Mouse (Mus musculus) intestine, embryonic 16.5 days (tissue): ENCODE data around the gene Thada. TPM values are rescaled to one million over a fixed set of nuclear protein-coding genes. Genes with fewer than 3 reads are reported as not detected.

Source experiments
- ATAC-seq: fragments of 200-750 bp; cut with Nextera tagmentation; 2 replicates; pipeline ENCODE4 v1.8.0; 2017; ENCODE audit warnings: moderate TSS enrichment, moderate library complexity
- H3K27ac ChIP-seq: fragments of 300-500 bp; sonication (generic); 2 replicates; pipeline ENCODE4 v1.5.1; 2014; ENCODE audit warnings: mild to moderate bottlenecking, low read length
- H3K27me3 ChIP-seq: fragments of 300-500 bp; sonication (generic); replicated peaks from 2 replicates; pipeline ENCODE4 v1.6.1; 2014; ENCODE audit warnings: low read length, control low read depth, mixed read lengths; ENCODE audit not compliant: control insufficient read depth, insufficient read depth
- H3K36me3 ChIP-seq: fragments of 300-500 bp; sonication (generic); 2 replicates; pipeline ENCODE4 v1.6.1; 2014; ENCODE audit warnings: low read length, control low read depth; ENCODE audit not compliant: control insufficient read depth, insufficient read depth
- H3K4me1 ChIP-seq: fragments of 300-500 bp; sonication (generic); 2 replicates; pipeline ENCODE4 v1.6.1; 2014; ENCODE audit warnings: low read length, control low read depth, mixed read lengths; ENCODE audit not compliant: control insufficient read depth, insufficient read depth
- H3K4me2 ChIP-seq: fragments of 300-500 bp; sonication (generic); 2 replicates; pipeline ENCODE4 v1.6.1; 2014; ENCODE audit warnings: low read depth, low read length, control low read depth
- H3K4me3 ChIP-seq: fragments of 300-500 bp; sonication (generic); 2 replicates; pipeline ENCODE4 v1.5.1; 2014; ENCODE audit warnings: mild to moderate bottlenecking, low read length
- H3K9ac ChIP-seq: fragments of 300-500 bp; sonication (generic); 2 replicates; pipeline ENCODE4 v1.6.1; 2014; ENCODE audit warnings: low read depth, low read length
- H3K9me3 ChIP-seq: fragments of 300-500 bp; sonication (generic); 2 replicates; pipeline ENCODE4 v1.6.1; 2016; ENCODE audit warnings: low read length, control low read depth; ENCODE audit not compliant: control insufficient read depth
- WGBS: fragments of 180-500 bp; shearing (Covaris S2); extraction: QIAGEN DNeasy Blood & Tissue Kit; methylation state at CpG from one replicate; pipeline ENCODE4 v1.1.7; 2014; 5-methylcytosine and 5-hydroxymethylcytosine counted together
- polyA plus RNA-seq: library from polyadenylated mRNA; unstranded; fragments of >200 nt; fragmentation: Nextera tagmentation; extraction: Ambion mirVana; gene quantifications from 2 replicates; pipeline ENCODE4 v1.2.1, GENCODE M21; 2015

Gene Thada
- polyA plus RNA-seq, 1 experiment from 2014 or later: 5.3 TPM

- WGBS: 45% methylated on average over 3 of the region's 3 CpGs
- Histone ChIP-seq H3K4me2 (no peak overlapping the region), H3K9ac (no peak overlapping the region), H3K27ac (0 out of 2 replicates have a peak overlapping the region, but pooled peaks have one; percentile 33), H3K9me3 (no peaks in the 10 kb centered on the region), H3K4me1 (peaks cover 27% of the 10 kb centered on the region), H3K27me3 (no peaks in the 10 kb centered on the region), H3K36me3 (no peaks in the 10 kb centered on the region), H3K4me3 (no peak overlapping the region)
- no peak for ATAC-seq
Observed at GRCm38 (mm10) chr17:84268450-84268849, 197.6 kb downstream of the Thada start.

- Histone ChIP-seq H3K27ac (no peak overlapping the region), H3K4me3 (no peak overlapping the region), H3K36me3 (no peaks in the 10 kb centered on the region), H3K27me3 (no peaks in the 10 kb centered on the region), H3K4me1 (peaks cover 27% of the 10 kb centered on the region), H3K4me2 (no peak overlapping the region), H3K9me3 (no peaks in the 10 kb centered on the region), H3K9ac (no peak overlapping the region)
- WGBS: 88% methylated on average over 6 of the region's 6 CpGs
- ATAC-seq: no peak
Observed at GRCm38 (mm10) chr17:84267456-84268074, 198.4 kb downstream of the Thada start.

GRCm38 (mm10) chr17:84266161-84266948, 199.7 kb downstream of the Thada start:
- H3K9ac ChIP-seq: no peak overlapping the region
- H3K4me1 ChIP-seq: peaks cover 24% of the 10 kb centered on the region
- no peak overlapping the region for H3K4me2 ChIP-seq

DNA sequence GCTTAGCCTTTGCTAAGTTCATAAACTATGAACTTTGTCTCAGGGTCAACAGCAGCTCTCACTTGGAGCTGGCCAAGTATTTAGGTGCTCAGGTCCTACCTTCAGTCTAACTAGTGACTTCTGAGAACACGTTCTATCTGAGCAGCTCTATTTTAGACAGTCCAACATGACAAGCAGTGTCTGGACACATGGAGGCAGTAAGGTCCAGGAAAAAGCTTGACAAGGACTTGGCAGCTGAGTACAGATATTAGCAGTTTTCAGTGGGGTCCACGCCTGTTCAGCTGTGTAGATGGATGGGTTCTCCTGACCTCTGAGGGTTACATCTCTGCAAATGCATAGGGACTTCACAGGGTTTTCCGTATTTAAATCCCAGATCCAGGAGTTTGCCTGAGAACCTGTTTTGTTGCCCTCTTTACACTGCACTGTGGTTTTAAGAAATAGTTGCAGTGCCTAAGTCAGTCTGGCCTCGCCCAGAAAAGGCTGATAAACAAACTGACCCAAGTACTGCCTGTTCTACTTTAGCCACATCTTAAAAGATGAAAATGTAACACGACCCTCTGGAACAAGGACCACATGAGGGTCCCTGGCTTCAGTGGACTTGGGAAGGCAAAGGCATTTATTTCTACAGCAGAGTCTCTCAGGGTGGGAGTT, 200.4 kb downstream of the Thada start:
- H3K4me1 ChIP-seq: peaks cover 24% of the 10 kb centered on the region
- H3K27me3 ChIP-seq: no peaks in the 10 kb centered on the region
- no peaks in the 10 kb centered on the region for H3K36me3 ChIP-seq
- H3K4me3 ChIP-seq: no peak overlapping the region
- H3K4me2 ChIP-seq: no peak overlapping the region
- H3K9ac ChIP-seq: no peak overlapping the region
- H3K9me3 ChIP-seq: no peaks in the 10 kb centered on the region
- 61% methylated on average over 5 of the region's 5 CpGs for WGBS
- H3K27ac ChIP-seq: peak overlapping the region; percentile 46; the same call in 1 of the 2 replicates
- ATAC-seq: no peak

More at GRCm38 (mm10) chr17:84266161-84266948, 199.7 kb downstream of the Thada start:
- H3K27me3 ChIP-seq: no peaks in the 10 kb centered on the region
- H3K27ac ChIP-seq: peak overlapping the region; percentile 46
- H3K9me3 ChIP-seq: no peaks in the 10 kb centered on the region
- H3K36me3 ChIP-seq: no peaks in the 10 kb centered on the region
- ATAC-seq: peak; percentile 41; the same call in 1 of the 2 replicates
- H3K4me3 ChIP-seq: no peak overlapping the region
- WGBS: 69% methylated on average over 3 of the region's 3 CpGs

DNA sequence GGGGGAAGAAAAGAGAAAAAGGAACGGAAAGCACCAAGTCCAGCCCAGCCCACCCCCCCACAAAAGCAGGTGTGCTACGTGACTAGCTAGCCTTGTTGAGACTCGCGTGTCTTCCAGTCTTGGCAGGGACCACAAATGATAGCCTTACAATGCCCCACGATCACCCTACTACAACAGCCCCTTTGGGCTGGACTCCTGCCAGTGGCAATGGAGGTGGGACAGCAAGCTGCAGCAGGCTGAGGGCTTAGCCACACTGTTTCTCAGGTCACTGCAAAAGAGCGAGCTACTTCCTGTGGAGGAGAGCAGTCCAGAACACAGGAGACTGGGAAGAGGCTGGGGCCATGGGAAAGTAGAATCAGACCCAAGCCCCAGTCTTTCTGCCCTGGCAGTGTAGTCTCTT, 201.7 kb downstream of the Thada start:
- no peak overlapping the region for H3K27ac ChIP-seq
- H3K4me1 ChIP-seq: peaks cover 24% of the 10 kb centered on the region

GRCm38 (mm10) chr17:84263591-84263990, 202.4 kb downstream of the Thada start:
- whole genome bisulfite sequencing: 60% methylated on average over 5 of the region's 5 CpGs
- Histone ChIP-seq H3K9me3 (no peaks in the 10 kb centered on the region), H3K4me1 (peaks cover 24% of the 10 kb centered on the region), H3K4me3 (no peak overlapping the region), H3K27me3 (no peaks in the 10 kb centered on the region), H3K4me2 (no peak overlapping the region), H3K36me3 (no peaks in the 10 kb centered on the region), H3K9ac (no peak overlapping the region), H3K27ac (no peak overlapping the region)
- ATAC-seq: no peak

More for the DNA sequence above, 201.7 kb downstream of the Thada start:
- no peaks in the 10 kb centered on the region for H3K9me3 ChIP-seq
- no peak overlapping the region for H3K4me3 ChIP-seq
- no peak overlapping the region for H3K9ac ChIP-seq
- no peak for ATAC-seq
- WGBS: 81% methylated on average over 6 of the region's 6 CpGs
- no peak overlapping the region for H3K4me2 ChIP-seq
- no peaks in the 10 kb centered on the region for H3K27me3 ChIP-seq
- H3K36me3 ChIP-seq: no peaks in the 10 kb centered on the region

DNA sequence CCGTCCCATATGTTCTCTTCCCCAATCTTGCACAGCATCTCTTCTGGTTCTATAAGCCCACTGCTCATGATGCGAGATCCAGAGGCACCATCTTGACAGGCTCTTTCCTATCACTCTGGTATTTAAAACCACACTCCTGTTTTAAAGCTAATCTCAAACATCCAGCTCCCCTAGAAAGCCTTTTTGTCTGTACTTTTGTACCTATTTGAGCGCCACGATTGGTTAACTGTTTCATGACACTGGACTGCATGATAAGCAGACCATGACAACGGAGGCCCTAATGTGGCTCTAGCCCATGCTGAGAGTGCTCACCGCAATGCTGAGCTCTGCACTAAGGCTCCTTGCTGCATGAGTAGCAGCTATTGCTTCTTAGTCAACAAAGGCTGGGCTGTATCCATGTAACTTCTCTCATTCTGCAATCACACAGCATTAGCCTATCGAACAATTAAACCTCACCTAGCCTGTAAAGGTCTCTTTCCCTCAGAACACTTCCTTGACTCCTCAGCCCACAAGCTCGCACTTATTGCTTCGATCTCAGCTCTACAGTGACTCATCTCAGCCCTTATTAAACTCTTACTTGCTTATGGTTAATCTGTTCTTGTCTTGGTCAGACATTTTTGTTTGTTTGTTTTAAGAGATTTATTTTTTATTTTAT, 203.6 kb downstream of the Thada start:
- H3K27ac ChIP-seq: no peak overlapping the region
- WGBS: 88% methylated on average over 9 of the region's 9 CpGs
- H3K4me3 ChIP-seq: no peak overlapping the region
- H3K36me3 ChIP-seq: no peaks in the 10 kb centered on the region
- H3K4me1 ChIP-seq: peaks cover 22% of the 10 kb centered on the region
- H3K4me2 ChIP-seq: no peak overlapping the region
- H3K9ac ChIP-seq: no peak overlapping the region
- ATAC-seq: no peak
- no peaks in the 10 kb centered on the region for H3K27me3 ChIP-seq
- no peaks in the 10 kb centered on the region for H3K9me3 ChIP-seq

DNA sequence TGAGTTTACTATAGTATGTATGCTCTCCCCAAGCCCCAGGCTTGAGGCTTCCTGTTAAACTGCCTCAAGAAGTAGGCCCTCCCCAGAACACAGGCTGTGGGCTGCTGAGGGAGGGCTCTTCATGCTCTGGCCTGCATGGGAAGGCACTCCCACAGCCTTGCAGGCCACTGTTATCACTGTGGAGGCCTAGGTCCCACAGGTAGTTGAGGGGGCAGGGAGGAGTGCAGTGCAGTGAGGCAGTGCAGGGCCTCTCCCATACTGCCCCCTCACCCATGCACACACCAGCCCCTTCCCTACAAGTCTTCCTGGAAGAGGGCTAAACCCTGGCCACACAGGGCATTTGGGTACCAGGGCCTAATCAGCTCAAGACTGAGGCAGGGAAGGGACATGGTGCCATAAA, 205.0 kb downstream of the Thada start:
- Histone ChIP-seq H3K27ac (no peak overlapping the region), H3K9me3 (no peaks in the 10 kb centered on the region), H3K4me1 (peaks cover 12% of the 10 kb centered on the region), H3K9ac (no peak overlapping the region), H3K36me3 (no peaks in the 10 kb centered on the region), H3K4me3 (no peak overlapping the region), H3K4me2 (no peak overlapping the region), H3K27me3 (no peaks in the 10 kb centered on the region)
- ATAC-seq: peak; percentile 32; the same call in 1 of the 2 replicates

DNA sequence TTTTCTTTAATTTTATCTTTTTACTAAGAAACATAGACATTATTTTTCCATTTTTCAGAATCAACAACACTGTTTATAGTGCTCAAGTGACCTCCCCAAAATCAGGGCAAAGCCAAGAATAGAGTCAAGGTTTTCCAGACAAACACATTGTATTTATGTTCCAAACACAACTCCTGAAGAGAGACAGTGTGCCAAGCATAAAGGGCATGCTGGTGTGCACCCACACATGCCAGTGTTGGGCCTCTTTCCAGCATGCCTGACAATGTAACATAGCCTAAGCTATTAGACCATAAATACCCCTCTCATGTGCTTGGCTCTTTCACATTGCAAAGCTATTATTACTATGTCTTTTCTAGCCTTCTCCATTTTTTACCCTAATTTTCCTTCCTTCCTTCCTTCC, 205.8 kb downstream of the Thada start:
- H3K9ac ChIP-seq: no peak overlapping the region
- no peaks in the 10 kb centered on the region for H3K27me3 ChIP-seq
- no peak overlapping the region for H3K4me3 ChIP-seq
- H3K4me2 ChIP-seq: no peak overlapping the region
- ATAC-seq: no peak
- no peaks in the 10 kb centered on the region for H3K36me3 ChIP-seq
- H3K27ac ChIP-seq: no peak overlapping the region
- H3K9me3 ChIP-seq: no peaks in the 10 kb centered on the region
- peaks cover 12% of the 10 kb centered on the region for H3K4me1 ChIP-seq
